Mouse (Mus musculus) cerebellum, adult 9-10 months (tissue): ENCODE results near the gene Smc1a.

Source experiments
- DNase-seq: peaks from one replicate; pipeline ENCODE4 v3.0.0; 2022

Gene Smc1a

DNA sequence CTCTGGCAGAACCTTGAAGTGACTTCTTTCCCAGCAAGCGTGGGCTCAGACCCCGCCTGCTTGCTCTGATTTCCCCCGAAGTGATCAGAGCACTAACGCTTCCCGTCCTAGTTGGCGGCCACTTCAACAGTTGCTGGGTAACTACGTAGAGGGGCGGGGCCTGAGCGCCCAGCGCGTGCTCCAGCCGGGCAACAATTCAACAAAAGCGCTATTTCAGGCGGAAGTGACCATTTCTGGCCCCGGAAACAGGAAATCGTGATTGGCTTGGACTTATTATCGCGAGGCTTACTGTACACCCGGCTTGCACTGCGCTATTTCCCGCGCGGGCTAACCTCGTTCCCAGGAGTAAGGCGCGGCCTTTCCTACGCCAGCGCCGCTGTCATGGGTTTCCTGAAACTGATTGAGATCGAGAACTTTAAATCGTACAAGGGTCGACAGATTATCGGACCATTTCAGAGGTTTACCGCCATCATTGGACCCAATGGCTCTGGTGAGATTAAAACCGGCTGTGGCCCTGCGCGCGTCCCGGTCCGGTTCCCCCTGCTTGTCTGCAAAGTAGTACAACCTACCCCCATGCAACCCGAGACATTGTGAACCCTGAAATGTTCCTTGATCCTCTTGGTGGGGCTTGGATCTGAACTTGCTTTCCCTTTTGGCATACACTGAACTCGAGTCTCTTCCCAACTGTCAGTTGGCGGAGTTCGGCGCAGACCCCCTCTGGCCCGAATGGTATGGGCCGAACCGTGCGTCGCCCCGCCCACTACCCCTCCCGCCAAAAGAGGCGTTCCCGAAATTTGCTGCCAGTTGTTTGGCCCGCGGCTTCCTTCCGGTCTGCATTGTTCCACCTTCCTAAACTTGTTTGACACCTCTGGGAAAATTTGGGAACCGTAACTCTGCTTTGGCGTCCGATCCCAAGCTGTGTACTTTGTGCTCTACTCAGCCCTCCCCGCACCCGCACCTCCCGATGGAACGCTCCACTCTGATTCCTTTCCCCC, at the start of gene Smc1a, which contains the start of gene Ribc1:
Smc1a (plus strand) TSS at position 278 of the 995 bp plus-strand sequence.
Ribc1 (minus strand) TSS at position 145 of the 995 bp plus-strand sequence.
- DNase-seq = peak; percentile 92

DNA sequence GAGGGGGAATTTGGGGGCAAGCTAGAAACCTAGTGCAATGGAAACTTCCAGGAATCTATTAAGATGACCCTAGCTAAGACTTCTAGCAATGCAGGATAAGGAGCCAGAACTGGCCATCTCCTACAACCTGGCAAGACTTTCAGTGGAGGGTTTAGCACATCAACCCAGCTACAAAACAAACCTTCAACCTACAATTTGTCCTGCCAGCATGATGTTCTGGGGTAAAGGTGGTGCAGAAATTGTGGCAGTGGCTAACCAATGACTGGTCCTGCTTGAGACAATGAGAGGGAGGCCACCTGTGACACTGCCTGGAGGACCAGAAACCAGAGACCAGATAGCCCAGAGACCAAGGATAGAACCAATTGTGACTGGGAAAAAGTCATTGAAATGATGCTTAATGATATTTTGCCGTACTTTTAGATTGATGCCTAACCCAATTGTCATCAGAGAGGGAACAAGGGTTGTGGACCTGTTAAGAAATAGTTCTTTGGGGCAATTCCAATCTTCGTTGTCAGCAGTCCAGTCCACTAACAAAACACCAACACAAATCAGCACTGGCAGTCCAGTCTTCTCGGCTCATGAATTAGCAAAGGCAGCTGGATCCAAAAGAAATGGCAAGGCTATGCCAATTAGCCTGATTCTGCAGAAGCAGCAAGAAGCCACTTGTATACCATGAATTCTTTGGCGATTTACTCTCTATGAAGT, 17.1 kb upstream of the Smc1a start:
- DNase-seq = no peak

DNA sequence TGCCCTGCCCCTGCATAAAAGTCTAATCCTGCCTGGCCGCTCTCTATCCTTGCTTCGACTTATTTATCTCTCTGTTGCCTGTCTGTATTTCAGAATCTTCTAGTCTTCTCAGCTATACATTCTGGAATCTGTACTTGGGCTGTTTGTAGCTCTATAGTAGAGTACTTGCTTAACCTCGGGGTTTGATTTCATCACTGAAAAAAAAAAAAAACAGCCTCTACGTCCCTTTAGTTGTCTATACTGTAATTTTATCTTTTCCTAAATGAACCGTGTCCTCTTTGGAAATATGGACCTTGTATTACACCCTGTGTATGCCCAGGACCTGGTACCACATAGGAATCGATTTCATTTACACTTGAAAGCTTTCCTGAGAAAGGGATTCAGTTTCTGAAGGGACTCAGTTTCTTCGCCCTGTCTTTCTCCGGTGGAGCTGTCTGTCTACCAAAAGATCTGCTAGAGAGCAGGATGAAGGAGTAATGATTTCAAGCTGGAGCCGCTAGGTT, 15.0 kb upstream of the Smc1a start:
- no peak for DNase-seq

DNA sequence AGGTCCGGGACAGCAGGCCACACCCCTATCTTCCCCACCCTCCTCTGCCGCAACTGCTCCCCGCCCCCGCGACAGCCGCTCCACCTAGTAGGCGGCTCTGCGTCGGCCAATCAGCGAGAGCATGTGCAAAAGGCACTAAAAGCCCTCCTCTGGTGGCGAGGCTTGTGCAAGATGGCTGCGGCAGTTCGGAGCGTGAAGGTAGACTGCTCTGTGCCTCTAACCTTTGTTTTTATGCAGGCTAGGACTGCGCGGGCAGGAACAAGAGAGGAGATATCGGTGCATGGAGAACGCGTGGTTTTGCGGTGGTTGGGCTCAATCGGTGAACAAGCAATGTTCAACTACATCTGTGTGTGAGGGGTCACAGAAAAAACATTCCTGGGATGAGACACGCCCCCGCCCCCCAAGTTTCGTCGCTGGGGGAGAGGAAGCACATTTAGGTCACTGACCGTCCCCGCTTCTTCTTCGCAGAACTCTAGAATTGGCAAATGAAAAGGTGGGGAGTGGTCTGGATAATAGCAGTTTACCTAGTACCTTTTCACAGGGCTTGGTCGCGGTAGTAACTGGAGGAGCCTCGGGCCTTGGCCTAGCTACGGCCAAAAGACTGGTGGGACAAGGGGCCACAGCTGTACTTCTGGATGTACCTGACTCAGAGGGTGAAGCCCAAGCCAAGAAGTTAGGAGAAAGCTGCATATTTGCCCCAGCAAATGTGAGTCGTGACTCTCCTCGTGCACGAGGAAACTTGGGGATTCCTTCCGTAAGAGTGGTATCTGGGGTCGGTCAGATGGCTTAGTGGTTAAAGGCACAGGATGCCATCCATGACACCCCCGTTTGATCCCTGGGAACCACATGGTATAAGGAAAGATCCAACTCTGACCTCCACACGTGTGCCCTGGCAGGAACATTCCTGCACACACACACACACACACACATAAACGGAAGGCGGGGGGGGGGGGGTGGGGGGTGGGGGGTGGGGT, 14.2 kb upstream of the Smc1a start, which contains the start of gene Hsd17b10:
Hsd17b10 (plus strand) TSS at position 109 of the 974 bp plus-strand sequence.
- DNase-seq = peak; percentile 76

DNA sequence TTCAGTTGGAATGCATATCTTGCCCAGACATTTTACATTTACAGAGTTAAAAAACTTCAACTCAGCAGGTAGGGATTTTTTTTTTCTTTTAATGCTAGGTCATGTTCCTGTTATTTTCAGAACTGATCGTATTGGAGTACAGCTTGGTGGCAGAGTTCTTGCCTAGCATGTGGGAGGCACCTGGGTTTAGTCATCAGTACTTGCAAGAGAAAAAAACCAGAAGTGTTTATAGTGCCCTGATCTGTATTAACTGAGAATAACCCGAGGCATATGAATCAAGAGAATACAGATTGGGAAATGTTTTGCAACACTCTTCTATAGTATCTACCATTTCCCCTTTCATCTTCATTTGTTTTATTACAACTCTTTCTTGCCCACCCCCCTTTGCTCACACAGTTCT, 13.4 kb upstream of the Smc1a start:
- no peak for DNase-seq

DNA sequence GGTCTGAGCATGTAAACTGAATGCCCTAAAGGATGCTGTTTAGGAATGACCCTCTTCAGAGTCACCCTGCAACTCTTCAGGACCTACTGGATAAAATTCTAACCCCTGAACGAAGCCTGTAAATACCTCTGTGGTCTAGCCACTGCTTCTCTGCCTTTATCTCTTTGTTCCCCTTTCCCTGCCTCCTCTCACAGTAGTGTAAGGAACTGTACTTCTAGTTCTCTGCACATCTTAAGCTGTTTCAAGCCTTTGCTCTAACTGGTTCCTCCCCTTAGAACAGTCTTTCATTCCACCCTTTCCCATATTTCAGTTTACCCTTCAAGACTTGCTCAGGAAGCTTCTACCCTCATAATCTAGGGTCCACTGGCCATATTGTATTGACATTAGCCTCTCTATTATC, 8.4 kb upstream of the Smc1a start:
- no peak for DNase-seq

DNA sequence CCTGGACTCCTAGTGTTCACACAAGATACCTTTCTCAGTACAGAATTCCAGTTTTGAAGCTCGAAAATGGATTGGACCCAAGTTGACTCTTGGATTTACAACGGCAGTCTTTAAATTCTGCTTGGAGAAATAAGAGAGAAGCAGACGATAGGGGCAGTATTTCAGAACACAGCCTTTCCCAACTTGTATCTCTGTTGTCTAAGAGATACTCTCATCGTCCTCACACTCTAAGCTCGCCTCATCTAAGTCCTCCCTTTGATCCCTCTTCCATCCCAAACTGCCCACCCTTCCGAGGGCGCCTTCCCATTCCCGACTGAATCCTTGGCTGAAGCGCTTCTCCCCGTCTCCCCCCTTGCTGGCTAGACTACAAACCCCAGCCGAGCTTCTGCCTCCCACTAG, 477 bp upstream of the Smc1a start:
- no peak for DNase-seq

DNA sequence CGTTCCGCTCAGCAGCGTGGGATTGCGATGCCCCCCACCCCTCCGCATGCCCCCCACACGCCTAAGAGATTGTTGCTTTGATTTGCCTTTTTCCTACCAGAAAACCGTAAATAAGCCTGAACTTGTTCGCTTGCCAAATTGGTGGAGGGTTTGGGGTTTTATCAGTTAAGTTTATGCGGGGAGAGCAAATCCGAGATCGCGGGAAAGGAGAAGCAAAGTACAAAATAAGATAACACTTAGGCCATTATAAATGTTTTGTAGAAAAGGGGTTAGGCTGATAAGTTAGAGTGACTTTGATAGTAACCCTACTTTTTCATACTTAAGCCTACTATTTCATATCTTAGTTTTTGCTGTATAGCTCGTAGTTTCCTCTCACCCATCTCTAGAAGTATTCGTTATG, 958 bp downstream of the Smc1a start:
- DNase-seq = no peak

DNA sequence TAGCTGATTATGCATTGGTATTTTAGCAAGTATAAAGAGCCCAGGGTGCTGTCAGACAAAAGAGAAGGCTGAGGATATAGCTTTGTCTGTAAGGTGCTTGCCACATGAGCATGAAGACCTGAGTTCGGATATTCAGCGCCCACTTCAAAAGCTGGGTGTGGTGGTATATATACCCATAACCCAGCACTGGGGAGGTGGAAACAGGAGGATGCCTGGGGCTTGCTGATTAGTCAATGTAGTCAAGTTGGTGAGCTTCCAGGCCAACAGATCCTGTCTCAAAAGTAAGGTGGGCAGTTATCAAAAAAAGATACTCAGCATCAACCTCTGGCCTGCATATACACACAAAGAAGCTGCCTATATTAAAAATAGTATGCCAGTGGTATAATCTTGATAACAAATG, 3.1 kb downstream of the Smc1a start:
- no peak for DNase-seq

DNA sequence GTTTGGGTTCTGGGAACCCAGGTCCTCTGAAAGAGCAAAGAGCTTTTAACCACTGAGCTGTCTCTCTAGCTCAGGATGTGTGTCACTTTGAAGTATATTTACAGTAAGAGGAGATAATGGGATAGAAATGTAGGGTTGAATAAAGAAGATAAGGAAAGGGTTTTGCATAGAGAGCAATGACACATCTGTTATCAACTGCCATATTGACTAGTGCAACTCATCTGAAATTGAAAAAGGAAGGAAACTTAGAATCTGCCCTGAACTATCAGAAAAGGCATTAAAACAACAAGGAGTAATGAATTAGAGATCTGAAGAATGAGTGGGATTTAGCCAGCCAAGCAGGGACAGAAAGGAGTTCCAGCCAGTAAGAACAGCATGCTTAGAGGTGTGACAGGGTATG, 23.6 kb downstream of the Smc1a start:
- DNase-seq = no peak

DNA sequence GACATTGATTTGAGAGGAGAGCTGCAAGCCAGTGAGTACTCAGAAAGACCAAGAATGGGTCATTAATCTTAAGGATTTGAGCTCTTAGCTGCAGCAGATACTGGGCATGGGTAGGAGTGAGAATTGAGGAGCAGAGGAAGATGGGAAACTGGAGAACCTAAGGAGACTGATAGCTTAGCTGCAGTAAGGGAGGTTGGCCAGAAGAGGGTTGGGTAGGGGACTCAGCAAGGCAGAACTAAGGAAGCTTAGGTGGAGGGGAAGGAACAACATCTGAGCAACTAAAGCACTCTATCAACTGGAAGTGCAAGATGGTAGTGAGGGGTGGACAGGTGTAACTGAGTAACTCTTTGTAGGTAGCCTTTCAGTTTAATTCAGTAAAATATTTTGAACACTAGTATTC, 31.0 kb downstream of the Smc1a start:
- no peak for DNase-seq

DNA sequence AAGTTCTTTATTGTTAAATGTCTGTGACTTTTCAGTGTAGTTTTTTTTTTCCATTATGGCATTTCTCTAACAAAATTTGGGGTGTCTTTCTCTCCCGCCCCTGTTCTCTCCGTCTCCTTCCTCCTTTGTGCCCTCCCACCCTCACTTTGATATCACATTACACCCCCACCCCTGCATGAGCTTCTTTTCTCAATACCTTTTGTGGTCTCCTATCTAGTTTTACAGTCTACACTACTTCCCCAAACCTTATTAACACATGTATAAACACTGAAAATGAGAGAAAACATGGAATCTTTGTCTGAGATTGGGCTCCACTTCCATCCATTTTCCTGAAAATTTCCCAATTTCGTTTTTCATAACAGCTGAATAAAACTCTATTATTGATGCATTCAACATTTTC, 36.3 kb downstream of the Smc1a start:
- no peak for DNase-seq

DNA sequence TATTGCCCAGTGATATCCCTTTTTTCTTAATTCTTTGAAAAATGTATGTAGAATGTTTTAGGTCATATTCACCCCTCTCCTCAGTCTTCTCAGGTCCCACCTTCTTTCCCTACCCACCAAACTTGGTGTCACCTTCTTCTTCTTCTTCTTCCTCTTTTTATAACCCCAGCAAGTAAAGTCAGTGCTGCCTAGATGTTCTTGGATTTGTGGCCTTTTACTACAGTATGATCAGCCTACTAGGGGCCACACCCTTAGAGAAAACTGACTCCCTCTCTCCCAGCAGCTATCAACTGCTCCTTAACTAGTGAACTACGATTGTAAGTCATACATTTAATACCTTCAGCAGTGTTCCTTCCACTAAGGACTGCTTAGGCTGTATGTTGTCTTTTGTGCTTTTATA, 37.9 kb downstream of the Smc1a start:
- no peak for DNase-seq

DNA sequence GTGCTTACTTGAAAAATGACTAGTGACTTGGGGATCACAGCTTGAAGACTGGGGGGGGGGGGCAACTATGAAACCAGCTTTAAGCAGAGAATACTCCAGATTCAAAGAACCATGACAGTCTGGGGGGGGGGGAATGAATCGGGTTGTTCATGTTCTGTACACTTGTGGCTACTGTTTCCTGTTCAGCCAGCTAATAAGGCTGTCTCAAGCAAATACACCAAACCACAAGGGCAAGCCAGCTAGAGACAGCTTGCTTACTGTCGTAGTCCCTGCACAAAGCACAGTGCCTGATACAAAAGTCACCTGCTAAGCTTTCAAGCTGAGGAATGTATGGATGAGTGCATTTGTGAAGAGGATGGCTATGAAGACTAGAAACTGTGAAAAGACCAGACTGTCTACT, 49.4 kb downstream of the Smc1a start:
- no peak for DNase-seq

DNA sequence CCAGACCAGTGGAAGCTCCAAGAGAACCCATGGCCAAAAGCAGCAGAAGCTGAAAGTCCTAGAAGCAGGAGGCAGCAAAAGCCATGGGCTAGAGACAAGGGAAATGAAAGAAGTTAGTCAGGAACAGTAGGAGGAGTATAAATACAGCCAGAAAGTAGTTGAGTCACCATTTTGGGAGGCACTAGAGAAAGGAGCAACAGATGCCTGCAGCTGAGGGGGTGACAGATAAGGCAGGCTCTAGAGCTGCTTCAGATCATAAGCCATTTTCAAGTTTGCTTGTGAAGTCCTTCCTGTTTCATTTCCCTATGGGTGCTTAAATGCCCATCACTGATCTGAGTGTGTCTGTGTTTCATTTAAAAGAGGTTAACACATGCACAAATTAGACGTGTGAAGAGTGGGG, 51.6 kb downstream of the Smc1a start:
- DNase-seq = no peak

DNA sequence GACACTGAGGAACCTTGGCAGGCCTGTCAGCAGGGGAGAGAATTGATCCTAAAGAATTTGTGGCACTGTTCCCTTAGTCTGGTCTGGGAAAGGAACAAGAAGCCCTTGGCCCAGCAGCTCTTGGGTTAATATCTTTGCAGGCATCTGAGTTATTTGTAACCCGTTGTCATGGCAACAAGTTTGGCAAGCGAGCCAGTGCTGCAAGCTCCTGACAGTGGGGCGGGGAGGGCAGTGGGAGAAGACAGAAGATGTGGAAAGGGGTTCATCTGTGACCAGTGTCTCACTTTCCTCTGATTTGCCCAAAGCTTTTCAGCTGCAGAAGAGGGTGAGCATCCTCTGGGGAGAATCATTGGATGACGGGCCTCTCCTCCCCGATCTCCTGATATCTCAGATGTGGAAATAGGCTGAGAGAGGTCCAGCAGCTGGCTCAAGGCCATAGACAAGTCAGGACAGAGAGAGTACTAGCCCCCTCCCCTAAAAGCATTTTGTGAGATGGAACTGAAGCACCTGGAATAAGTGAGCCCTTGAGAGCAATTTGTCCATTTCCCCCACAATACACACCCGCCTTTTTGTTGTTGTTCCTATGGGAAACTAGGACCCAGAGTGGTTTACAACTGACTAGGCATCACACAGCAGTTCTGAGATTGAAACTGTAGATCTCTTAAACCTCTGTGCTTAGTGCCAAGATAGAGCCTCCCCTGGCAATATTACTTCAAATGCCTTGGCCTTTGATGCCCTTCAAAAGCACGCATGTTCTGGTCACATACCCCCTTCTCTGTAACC, 73.8 kb downstream of the Smc1a start:
- DNase-seq = peak; percentile 4

DNA sequence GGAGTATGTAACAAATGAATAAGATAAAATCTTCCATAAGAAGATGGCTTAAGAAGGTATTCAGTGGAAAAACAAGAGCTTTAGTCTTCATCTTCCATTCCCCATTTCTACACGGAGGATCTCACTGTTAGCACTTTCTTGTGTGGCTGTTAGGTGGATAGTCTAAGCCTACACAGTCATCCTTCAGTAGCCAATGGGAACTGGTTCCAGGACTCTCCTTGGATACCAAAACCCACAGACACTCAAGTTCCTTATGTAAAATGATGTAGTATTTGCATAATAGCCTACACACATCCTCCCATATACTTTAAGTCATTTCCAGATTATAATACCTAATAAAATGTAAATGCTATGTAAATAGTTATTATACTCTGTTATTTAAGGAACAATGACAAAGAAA, 81.3 kb downstream of the Smc1a start:
- no peak for DNase-seq
